Mouse (Mus musculus) kidney, postnatal 14 days (tissue): ENCODE measurements around the gene Cdc123.
A peak's percentile ranks its signal among the peaks of the same experiment; 100 is the strongest.

ENCODE experiments used
- DNase-seq: peaks from one replicate; pipeline ENCODE4 v3.0.0; 2022; ENCODE audit warnings: mixed read lengths

Gene Cdc123

GRCm38 (mm10) chr2:5844873-5845631 lies at the start of gene Cdc123, which contains the start of gene Nudt5:
Gene Cdc123, minus strand, starts transcription at chr2:5845164.
Gene Nudt5, plus strand, starts transcription at chr2:5845019.
- peak; percentile 92 for DNase-seq

- DNase-seq, result no peak
Observed at GRCm38 (mm10) chr2:5894296-5894695, 49.3 kb upstream of the Cdc123 start.

- DNase-seq, result no peak
Observed at GRCm38 (mm10) chr2:5889412-5889811, 44.4 kb upstream of the Cdc123 start.

- no peak for DNase-seq
Observed at GRCm38 (mm10) chr2:5888865-5889264, 43.9 kb upstream of the Cdc123 start.

GRCm38 (mm10) chr2:5877446-5877845 lies 32.5 kb upstream of the Cdc123 start:
- no peak for DNase-seq

GRCm38 (mm10) chr2:5869746-5870145 lies 24.8 kb upstream of the Cdc123 start:
- DNase-seq, result no peak

GRCm38 (mm10) chr2:5867681-5868080 lies 22.7 kb upstream of the Cdc123 start:
- DNase-seq, result no peak

GRCm38 (mm10) chr2:5862834-5863233 lies 17.9 kb upstream of the Cdc123 start, which contains the start of gene Gm13199:
Gene Gm13199, minus strand, starts transcription at chr2:5862934.
- DNase-seq, result no peak

- DNase-seq, result no peak
Observed at GRCm38 (mm10) chr2:5851866-5852265, 6.9 kb upstream of the Cdc123 start.

GRCm38 (mm10) chr2:5851116-5851515 lies 6.2 kb upstream of the Cdc123 start:
- DNase-seq, result no peak

- no peak for DNase-seq
Observed at GRCm38 (mm10) chr2:5845826-5846225, 862 bp upstream of the Cdc123 start.

- DNase-seq, result no peak
Observed at GRCm38 (mm10) chr2:5844181-5844872, 637 bp downstream of the Cdc123 start.

- no peak for DNase-seq
Observed at GRCm38 (mm10) chr2:5840815-5841214, 4.1 kb downstream of the Cdc123 start.

- DNase-seq, result no peak
Observed at GRCm38 (mm10) chr2:5825265-5825913, 19.6 kb downstream of the Cdc123 start.

- no peak for DNase-seq
Observed at GRCm38 (mm10) chr2:5824685-5825084, 20.3 kb downstream of the Cdc123 start.

- DNase-seq, result peak; percentile 9
Observed at GRCm38 (mm10) chr2:5824213-5824612, 20.8 kb downstream of the Cdc123 start.

GRCm38 (mm10) chr2:5822449-5822848 lies 22.5 kb downstream of the Cdc123 start:
- no peak for DNase-seq

- no peak for DNase-seq
Observed at GRCm38 (mm10) chr2:5821264-5821663, 23.7 kb downstream of the Cdc123 start.

GRCm38 (mm10) chr2:5811235-5811782 lies 33.7 kb downstream of the Cdc123 start:
- no peak for DNase-seq

- DNase-seq, result no peak
Observed at GRCm38 (mm10) chr2:5810036-5810718, 34.8 kb downstream of the Cdc123 start.

GRCm38 (mm10) chr2:5806201-5806600 lies 38.8 kb downstream of the Cdc123 start:
- DNase-seq, result peak; percentile 13

- DNase-seq, result no peak
Observed at GRCm38 (mm10) chr2:5805228-5805627, 39.7 kb downstream of the Cdc123 start.
